Mouse (Mus musculus): Measurements from ENCODE around the gene Tmem252.
A peak's percentile ranks its signal among the peaks of the same experiment; 100 is the strongest.

The Tmem252 gene

GRCm38 (mm10) chr19:24673762-24674161, at the start of gene Tmem252:
Tmem252 (plus strand) TSS chr19:24674008.
- no peak for DNase-seq (ENCODE audit: extremely low read depth, insufficient read length, low spot score)

DNA sequence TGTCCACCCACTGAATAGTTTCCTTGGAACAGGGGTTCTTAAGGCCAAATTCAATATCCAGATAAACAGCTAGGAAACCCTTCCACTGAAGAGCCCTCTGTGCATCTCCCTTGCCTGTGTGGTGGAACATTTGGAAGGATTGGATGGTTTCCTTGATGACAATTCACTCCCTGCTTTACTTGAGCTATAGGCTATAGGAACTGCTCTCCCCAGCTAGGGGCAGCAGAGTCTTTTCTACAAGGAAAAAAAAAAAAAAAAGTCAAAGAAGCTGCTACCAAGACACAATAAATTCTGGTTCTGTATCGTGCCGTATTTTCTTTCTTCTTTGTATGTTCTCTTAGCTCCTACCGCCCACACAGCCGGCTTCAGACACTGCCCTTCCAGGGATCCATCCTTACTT, 45.8 kb upstream of the Tmem252 start:
- DNase-seq (ENCODE audit: extremely low read depth, insufficient read length, low spot score): no peak

- no peak for DNase-seq (ENCODE audit: extremely low read depth, insufficient read length, low spot score)
Measured at GRCm38 (mm10) chr19:24633008-24633407, 40.8 kb upstream of the Tmem252 start.

- DNase-seq (ENCODE audit: extremely low read depth, insufficient read length, low spot score): peak; percentile 19
Measured at GRCm38 (mm10) chr19:24634602-24635001, 39.2 kb upstream of the Tmem252 start.

DNA sequence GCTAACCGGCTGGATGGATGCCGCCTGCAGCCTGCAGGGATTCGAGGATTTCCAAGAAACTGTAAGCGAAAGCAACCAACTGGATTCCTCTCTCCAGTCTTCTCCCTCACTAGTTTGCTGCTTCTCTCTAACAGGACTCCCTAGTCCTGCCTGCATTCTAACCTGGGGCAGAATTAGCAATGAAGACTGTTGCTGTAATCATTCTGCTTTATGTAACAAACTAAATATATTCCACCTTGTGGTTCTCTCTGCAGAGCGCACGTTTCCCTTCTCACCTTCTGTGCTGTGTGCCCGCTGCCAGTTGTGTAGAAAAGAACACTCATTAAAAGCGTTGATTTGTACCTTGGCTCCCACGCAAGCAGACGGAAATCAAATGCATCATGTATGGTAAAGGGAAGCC, 37.2 kb upstream of the Tmem252 start:
- DNase-seq (ENCODE audit: extremely low read depth, insufficient read length, low spot score): no peak

DNA sequence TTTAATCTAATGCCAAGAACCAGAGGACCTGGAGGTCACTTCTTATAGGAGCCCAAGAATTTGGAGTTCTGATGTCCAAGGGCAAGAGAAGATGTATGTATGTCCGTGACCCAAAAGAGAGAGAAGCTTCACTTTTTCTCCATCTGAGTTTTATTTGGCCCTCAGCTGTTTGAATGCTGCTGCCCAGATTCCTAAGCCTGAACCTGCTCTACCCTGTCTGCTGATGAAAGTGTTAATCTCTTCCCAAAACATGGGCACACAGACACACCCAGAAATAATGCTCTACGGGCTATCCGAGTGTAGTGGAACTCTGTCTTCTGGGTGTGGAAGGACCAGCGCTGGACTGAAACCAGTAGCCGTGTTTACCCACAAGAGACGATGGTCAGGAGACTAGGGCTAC, 35.8 kb upstream of the Tmem252 start:
- DNase-seq (ENCODE audit: extremely low read depth, insufficient read length, low spot score): no peak

- no peak for DNase-seq (ENCODE audit: extremely low read depth, insufficient read length, low spot score)
Measured at GRCm38 (mm10) chr19:24640982-24641381, 32.8 kb upstream of the Tmem252 start.

DNA sequence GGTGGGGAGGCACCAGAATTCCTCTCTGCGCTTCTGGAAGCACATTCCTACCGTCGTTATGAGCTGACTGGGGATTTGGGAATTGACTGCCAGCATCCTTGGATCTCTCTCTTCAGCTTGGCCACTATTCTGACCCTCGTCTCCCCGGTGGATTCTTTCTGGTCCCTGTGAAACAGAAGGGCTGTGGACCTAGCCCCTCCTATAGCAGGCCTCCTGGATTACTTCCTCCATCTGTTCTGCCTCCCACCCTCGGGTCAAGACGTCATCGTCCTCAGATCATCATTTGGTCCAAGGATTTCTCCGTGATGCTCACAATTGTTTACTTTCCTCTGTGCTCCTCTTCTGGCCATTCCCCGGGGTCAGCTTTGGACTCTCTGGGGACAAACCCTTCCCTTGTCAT, 28.8 kb upstream of the Tmem252 start:
- no peak for DNase-seq (ENCODE audit: extremely low read depth, insufficient read length, low spot score)

DNA sequence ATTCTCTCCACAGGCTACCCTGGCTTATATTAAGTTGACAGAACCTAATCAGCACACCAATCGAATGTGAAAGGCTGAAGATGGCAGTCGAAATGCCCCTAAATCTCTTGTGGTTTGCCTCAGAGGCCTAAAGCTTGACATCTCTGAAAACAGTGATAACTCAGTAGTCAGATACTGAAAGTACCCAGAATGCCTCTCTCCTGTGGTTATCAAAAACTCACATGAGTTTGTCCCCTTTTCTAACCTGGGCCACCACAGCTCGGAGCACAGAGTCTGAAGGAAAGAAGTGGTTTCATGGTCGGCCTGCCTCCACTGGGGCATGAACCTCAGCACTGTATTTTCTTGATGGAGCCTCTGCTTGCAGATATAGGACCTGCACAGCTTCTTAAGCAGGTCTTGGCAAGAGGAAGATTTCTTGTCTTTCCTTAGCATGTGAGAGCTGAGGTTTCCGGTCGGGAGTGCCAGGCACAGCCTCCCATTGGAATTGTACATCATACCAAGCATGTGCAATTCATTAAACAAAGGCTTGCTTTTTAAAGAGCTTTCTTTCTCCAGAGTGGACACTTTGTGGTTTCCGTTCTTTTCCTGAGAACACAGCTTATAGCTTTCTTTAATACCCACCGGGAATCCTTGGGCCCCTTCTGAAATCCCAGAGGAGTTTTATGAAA, 27.5 kb upstream of the Tmem252 start:
- no peak for DNase-seq (ENCODE audit: extremely low read depth, insufficient read length, low spot score)

DNA sequence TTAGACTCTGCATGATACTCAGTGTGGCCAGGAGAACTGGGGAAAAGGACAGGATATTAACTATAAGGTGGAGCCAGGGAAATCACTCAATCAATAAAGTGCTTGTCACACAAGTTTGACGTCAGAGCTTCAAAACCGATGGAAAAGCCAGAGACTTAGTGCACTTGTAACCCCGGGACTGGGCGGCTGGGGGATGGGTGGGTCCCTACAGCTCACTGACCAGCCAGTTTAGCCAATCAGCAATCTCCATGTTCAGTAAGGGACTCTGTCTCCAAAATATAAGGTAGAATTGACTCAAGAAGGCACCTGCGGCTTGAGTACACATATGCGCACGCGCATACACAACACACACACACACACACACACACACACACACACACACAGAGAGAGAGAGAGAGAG, 25.8 kb upstream of the Tmem252 start:
- DNase-seq (ENCODE audit: extremely low read depth, insufficient read length, low spot score): no peak

DNA sequence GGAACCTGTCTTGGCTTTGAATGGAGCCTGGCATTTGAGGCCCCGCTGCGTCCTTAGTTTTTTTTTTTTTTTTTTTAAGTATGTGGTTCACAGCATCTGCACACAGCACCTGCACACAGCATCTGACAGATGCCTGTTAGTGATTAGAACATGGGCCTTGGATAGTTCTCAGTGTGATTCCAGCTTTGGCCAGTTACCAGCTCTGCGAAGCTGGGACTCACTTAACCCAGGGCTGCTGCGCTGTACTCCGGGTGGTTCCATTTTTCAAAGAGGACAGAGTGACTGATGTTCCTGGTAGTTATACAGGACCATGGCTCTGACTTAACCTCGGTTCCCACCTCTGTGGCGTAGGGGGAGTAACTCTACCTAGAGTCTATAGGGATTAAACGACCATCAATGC, 23.4 kb upstream of the Tmem252 start:
- DNase-seq (ENCODE audit: extremely low read depth, insufficient read length, low spot score): no peak

GRCm38 (mm10) chr19:24651595-24651994, 22.2 kb upstream of the Tmem252 start:
- no peak for DNase-seq (ENCODE audit: extremely low read depth, insufficient read length, low spot score)

DNA sequence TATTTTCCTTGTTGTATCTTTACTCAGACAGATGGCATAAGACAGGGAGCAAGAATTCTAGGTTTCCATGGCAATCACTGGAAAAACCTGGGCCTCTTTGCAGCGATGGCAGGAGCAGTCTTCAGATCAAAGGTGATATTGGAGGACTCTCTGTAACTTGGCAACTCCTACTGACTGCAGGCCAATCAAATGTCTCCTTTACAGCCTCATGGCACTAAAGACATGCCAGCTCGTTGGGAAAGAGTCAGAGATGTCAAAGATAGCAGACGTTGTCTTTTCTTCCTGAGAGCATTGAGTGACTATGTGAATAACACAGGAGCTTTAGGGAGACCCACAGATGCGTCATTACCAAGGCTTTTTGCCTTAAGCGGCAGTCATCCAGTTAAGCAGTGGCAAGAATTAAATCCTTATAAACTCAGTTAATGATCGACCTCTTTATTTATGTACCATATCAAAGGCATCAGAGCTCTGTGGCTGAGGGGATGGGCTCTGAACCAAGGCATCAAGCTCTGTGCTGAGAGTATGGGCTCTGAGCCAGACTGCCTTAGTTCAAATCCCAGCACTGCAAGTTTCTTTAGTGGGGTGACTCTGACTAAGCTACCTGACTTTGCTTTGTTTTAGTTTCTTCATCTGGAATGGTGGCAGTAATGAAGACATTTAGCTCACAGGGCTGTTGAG, 21.3 kb upstream of the Tmem252 start:
- no peak for DNase-seq (ENCODE audit: extremely low read depth, insufficient read length, low spot score)

DNA sequence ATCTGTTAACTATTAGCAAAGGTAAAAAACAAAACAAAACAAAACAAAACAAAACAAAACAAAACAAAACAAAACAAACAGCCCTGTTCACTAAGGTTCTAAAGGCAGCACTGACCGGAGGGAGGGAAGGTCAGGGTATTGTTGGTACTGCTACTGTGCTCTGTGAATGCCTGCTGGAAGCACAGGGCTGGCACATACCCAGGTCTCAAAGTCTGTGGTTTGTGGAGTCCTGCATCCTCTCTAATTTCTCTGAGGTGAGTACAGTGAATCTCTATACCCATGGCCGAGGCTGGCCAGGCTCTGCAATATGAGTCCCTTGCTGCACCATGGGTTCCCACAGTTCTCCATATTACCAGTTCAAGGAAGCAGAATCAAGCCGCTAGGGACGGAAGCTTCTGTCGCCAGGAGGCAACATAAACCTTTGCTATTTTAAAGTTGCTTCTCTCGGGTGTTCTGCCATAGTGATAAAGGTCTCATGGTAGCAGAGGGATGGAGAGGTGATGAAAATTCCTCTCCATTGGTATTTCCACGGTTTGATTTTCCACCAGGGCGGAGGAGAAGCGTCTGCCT, 20.5 kb upstream of the Tmem252 start:
- DNase-seq (ENCODE audit: extremely low read depth, insufficient read length, low spot score): no peak

- DNase-seq (ENCODE audit: extremely low read depth, insufficient read length, low spot score): no peak
Measured at GRCm38 (mm10) chr19:24656981-24657380, 16.8 kb upstream of the Tmem252 start.

DNA sequence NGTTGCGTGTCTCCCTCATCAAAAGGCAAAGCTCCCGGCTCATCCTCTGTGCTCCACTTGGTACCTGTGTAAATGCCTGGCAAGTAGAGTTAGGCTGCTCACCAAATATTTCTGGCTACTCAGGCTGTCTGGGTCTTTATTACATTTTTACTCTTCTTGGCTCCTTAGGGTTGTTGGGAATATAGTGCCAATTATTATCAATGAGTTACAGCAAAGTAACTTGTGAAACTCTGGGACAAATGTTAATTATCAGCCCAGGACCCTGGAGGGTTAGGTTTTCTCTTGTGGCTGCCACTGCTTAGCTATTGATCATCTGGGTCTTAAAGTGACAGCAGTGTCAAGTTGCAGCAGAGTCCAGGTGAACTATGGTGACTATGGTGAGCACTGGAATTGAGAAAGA, 11.5 kb upstream of the Tmem252 start:
- DNase-seq (ENCODE audit: extremely low read depth, insufficient read length, low spot score): no peak

GRCm38 (mm10) chr19:24665771-24666170, 8.0 kb upstream of the Tmem252 start:
- DNase-seq (ENCODE audit: extremely low read depth, insufficient read length, low spot score): no peak

- DNase-seq (ENCODE audit: extremely low read depth, insufficient read length, low spot score): no peak
Measured at GRCm38 (mm10) chr19:24667527-24667926, 6.3 kb upstream of the Tmem252 start.

GRCm38 (mm10) chr19:24671571-24671970, 2.2 kb upstream of the Tmem252 start:
- peak; percentile 6 for DNase-seq (ENCODE audit: extremely low read depth, insufficient read length, low spot score)

GRCm38 (mm10) chr19:24672366-24672960, 1.3 kb upstream of the Tmem252 start:
- no peak for DNase-seq (ENCODE audit: extremely low read depth, insufficient read length, low spot score)

DNA sequence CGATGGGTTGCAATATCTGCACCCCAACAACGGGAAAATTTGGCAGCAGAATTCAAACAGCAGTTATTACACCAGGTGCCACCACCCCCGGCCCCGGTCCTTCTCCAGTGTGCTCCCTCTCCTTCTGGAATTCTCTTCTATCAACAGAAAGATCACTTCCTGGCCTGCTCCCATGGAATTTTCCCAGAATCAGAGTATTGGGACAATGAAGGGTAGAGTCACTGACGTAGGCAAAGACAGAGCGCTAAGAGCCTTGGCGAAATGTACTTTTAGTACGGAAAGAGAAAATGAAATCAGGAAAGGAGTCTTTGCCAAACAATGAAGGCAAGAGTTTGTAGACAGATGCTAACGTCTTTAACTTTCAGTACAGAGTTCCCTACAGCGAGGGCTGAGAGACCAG, 477 bp upstream of the Tmem252 start:
- no peak for DNase-seq (ENCODE audit: extremely low read depth, insufficient read length, low spot score)

DNA sequence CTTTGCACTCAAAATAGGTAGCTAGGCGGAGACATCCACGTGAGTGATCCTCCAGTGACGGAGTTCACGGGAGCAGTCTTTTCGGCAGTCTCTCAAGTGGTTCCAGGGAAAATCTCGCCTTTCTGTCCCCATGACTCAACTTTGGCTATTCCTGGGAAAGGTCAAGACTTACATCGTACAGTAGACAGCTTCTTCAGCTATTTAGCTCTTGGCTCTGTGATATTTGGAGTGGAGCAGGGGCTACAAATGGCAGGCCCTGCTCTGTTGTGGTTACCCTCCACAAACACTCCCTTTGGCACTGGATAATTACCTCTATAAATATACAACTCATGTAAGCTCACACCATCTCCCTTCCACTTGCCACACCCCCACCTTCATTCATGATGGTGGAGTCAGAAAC, 2.6 kb downstream of the Tmem252 start:
- no peak for DNase-seq (ENCODE audit: extremely low read depth, insufficient read length, low spot score)

Data from 3134 (cell line).